Mouse (Mus musculus): ENCODE results near the gene Gpat2. TPM values are rescaled to one million over a fixed set of nuclear protein-coding genes. Genes with fewer than 3 reads are reported as not detected.

Gpat2 gene
- total RNA-seq (2015; ENCODE audit: low replicate concordance) (not detected in 2 replicates), total RNA-seq (2017; ENCODE audit: low replicate concordance) (not detected in 2 replicates)

DNA sequence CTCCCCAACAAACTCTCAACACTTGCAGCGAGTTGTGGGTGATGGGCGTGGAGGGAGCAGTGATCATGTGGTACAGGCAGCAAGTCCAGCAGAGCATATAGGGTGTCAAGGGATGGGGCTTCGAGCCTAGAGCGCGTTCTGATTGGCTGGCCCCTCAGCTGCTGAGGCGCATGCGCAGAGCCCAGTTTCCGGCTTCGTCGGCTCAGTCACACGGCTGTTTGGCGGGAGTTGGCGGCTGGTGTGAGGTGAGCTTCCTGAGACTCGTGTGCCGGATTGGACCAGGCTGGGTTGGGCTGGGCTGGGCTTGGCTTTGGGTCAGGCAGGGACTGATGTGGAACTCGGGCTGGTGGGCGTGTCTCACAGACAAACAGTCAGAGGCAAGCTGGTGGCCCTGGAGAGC, at the start of gene Gpat2:
TSS of gene Gpat2 (plus strand) at position 223 of the 400 bp plus-strand sequence.
- ATAC-seq (replicated peaks; ENCODE audit: low FRiP score, poor library complexity, severe bottlenecking), result no peak

DNA sequence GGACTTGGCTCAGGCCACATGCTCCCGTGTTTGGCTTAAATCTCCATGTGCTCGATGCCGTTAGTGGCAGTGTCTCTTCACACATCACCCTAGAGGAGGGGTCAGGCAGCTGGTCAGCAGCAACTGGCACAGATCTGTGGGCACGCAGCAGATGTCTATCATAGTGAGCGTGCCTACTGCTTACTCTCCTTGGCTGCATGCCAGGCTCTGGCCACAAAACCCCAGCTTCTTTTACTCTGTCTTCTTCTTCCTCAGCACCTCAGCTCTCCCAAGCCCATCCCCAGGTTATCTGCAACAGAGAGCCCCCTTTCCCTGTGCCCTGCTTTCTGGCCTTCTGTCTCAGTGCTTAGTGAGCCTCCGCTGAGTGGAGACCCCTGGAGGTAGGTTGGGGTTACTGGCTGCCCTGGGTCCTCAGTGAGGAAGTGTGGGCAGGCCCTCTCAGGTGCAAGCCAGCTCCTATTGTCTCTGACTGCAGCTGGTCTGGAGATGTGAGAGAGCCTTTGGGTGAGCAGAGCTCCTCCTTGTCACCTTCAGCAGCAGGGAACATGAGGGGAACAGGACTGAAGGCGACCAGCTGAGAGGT, 49.1 kb upstream of the Gpat2 start:
- ATAC-seq (replicated peaks; ENCODE audit: low FRiP score, poor library complexity, severe bottlenecking), result no peak

DNA sequence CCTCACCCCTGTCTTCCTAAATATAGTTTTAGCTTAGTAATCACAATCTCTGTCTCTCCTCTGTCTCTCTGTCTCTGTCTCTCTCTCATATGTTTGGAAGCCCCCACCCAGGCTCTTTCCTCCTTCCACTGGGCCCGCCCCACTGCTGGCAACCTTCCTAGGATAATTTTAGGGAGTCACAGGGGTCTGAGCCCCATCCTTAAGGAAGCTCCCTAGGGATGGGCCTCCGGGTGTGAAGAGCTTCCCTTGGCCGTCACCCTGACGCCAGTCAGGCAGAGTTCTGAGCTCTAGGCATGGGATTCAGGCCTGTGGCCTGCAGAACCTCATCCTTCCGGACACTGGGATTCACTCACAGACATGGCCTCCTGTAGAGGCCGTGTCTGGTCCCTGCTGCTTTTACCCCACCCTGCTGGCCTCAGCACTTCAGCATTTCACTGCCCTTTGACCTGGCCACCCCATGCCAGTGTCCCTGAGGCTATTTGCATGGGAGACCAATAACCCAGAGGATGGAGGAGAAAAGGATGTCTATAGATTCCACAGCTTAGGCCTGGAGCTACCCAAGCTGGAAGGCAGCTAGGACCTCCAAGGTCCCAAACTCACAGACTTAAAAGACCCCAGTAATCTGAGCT, 48.5 kb upstream of the Gpat2 start:
- ATAC-seq (replicated peaks; ENCODE audit: low FRiP score, poor library complexity, severe bottlenecking), result no peak

DNA sequence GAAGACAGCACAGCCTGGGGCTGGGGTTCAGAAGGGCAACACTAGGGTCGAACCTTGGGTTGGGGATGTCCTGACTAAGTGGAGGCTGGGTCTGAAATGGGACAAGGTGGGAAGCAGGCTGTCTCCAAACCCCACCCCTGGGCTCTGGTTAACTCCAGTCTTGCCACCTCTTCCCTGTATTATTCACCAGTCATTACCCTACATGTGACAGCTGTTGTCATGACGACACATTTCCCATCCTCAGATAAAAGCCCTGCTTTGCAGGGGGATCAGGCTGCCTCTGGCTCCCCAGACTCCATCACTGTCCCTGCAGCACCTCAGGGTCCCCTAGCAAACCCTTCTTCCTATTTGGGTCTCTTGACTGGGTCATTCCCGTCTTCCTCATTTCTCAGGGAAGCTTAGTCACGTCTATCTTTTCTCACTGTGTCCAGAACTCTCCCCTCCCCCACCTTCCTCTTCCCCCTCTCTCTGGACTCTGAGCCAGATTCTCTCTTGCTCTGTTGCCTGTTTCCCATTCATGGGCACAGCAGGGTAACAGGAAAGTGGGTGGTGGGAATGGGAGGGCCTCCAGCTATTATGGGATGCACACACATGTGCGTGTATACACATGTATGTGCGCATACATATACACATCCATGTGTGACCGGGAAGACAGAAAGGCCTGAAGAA, 46.9 kb upstream of the Gpat2 start:
- no peak for ATAC-seq (replicated peaks; ENCODE audit: low FRiP score, poor library complexity, severe bottlenecking)

DNA sequence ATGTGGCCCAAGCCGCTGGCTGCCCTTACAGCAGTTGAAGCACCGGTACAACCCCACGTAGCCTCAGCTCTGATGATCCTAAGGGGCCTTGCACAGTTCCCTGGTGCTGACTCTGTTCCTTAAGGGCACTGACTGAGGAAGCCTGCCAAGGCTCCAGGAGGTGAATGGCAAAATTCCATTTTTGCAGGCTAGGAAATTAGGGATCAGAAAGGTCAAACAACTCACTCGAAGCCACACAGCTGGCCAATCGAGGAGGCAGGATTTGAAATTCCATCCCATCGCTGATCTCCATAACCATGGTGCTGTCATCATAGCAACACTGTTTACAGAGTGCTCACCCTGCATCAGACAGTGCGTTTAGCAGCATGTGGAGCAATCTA, 46.4 kb upstream of the Gpat2 start:
- ATAC-seq (replicated peaks; ENCODE audit: low FRiP score, poor library complexity, severe bottlenecking), result no peak

DNA sequence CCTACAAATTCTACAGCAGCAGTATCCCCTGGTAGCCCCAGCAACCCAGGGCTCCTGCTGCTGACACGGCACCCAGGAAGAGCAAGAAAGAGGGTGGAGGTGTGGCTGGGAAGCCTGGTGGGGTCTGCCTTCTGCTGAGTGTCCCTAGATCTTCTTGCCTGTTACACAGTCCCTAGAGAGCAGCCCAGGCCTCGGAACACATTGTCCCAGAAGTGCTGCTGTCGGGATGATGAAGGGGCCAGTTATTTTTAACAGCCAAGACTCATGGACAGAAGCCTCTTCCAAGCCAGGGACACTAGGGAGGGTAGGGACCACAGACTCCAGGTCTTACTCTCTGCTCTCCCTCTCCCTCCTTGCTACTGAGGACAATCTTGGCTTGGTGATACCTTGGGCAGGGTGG, 45.7 kb upstream of the Gpat2 start:
- ATAC-seq (replicated peaks; ENCODE audit: low FRiP score, poor library complexity, severe bottlenecking), result no peak

DNA sequence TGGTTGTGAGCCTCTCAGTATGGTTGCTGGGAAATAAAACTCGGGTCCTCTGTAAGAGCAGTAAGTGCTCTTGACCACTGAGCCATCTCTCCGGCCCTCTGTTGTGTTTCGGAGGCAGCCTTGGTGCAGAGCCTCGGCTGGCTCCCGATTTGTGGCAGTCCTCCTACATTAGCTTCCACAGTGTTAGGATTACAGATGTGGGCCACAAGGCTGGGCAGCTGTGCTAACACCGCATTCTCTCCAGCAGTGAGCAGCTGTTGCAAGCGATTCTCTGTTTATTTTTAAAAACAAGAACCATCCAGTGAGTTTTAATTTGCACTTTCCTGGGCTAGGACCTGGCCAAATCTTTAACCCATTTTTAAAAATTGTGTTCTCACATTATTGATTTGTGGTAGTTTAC, 41.1 kb upstream of the Gpat2 start:
- no peak for ATAC-seq (replicated peaks; ENCODE audit: low FRiP score, poor library complexity, severe bottlenecking)

DNA sequence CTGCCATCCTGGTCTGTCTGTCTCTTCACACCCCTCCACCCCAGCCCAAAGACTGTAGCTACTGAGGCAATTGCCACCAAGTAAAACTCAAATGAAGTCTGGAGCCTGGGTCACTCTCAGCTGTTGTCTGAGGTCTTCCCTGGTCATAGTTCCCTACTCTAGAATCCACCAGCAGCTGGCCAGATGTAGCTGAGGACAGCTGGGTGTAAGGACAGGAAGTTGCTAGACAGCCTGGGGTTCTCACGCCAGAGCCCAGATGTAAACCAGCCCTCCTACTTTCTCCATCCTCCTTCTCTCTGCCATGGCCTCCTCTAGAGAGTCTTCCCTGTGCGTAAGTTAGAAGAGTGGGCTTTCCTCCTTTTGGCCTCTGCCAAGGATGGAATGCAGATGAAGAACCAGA, 37.5 kb upstream of the Gpat2 start:
- ATAC-seq (replicated peaks; ENCODE audit: low FRiP score, poor library complexity, severe bottlenecking), result no peak

DNA sequence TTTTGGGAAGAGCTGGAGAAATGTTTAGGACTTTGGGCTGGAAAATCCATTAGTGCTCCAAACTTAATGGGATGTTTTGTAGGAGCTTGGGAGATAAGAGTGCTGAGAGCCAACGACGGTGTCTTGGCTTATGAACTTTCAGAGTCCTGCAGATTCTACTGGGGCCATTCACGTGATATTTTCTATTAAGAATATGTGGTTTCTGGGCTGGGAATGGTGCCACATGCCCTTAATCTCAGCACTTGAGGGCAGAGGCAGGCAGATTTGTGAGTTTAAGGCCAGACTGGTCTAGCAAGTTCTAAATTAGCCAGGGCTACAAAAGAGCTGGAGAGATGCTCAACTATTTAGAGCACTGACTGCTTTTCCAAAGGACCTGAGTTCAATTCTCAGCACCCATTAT, 34.6 kb upstream of the Gpat2 start:
- no peak for ATAC-seq (replicated peaks; ENCODE audit: low FRiP score, poor library complexity, severe bottlenecking)

DNA sequence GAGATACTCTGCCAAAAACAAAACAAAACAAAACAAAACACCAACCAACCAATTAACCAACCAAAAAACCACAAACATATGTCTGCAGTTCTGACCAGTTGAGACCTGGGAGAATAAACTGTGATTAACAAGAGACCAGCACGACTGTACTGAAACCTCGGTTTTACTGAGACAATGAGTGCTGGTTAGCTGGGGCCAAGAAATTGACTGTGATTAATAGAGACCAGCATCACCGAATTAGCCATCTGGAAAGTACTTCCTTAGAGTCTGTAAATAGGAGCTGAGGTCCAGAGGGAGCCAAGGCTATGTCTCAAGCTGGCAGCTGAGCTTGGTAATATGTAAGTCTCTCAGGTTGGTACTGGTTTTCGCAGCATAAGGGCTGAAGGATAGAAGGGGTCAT, 34.2 kb upstream of the Gpat2 start:
- ATAC-seq (replicated peaks; ENCODE audit: low FRiP score, poor library complexity, severe bottlenecking), result no peak

DNA sequence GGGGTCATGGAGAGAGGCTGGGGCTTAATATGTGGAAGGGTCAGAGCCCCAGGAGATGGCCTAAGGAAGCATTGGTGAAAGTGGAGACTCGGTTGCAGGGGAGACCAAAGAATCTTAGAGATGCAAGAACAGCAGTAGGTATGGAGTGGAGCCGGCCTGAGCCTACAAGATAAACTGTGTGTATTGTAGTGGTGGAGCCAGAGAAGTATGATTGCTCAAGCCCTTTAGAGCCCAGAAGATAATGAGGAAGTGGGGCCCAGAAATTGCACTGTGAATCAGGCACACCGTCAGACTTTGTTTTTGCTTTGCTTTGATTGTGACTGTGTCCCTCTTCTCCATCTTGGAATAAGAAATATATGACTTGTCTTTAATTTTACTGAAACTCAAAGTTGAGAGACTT, 33.7 kb upstream of the Gpat2 start:
- no peak for ATAC-seq (replicated peaks; ENCODE audit: low FRiP score, poor library complexity, severe bottlenecking)

DNA sequence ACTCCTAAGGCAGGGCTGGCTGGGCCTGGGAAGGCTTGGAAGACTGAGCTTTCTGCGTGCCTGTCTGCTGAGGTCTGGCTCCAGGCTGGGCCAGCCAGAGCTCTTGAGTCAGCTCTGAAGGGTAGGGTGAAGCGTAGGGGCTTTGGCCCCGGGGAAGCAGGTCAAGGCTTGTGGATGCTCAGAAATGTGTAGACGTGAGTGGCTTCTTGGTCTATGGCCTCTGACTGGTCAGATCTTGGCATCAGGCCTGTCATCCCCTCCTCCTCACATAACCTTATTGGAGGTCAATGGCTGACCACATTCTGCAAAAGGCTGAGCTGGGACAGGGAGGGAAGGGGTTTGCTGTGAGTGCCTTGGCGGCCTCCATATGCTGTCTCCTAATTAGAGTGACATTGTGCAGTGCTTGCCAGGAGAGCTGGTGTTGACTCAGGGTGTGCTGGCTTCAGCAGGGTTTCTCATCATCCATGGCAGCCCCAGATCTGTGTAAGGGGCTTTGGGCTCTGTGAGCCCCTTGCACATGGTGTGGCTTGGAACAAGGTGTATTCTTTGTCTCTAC, 30.3 kb upstream of the Gpat2 start:
- ATAC-seq (replicated peaks; ENCODE audit: low FRiP score, poor library complexity, severe bottlenecking), result no peak

DNA sequence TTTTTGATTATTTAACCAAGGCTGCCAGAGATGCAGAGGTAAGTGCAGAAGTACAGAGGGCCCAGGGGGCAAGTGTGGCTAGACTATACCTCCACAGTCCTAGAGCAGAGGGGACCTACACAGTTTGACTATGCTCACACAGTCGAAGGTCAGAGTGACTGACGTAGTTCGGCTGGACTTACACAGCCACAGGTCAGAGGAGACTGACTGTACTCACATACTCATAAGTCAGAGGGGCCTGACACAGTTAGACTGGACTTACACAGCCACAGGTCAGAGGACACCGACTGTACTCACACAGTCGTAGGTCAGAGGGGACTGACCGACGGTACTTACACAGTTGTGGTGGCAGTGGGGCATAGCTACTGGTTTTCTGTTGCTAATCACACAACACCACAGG, 26.3 kb upstream of the Gpat2 start:
- ATAC-seq (replicated peaks; ENCODE audit: low FRiP score, poor library complexity, severe bottlenecking), result no peak

DNA sequence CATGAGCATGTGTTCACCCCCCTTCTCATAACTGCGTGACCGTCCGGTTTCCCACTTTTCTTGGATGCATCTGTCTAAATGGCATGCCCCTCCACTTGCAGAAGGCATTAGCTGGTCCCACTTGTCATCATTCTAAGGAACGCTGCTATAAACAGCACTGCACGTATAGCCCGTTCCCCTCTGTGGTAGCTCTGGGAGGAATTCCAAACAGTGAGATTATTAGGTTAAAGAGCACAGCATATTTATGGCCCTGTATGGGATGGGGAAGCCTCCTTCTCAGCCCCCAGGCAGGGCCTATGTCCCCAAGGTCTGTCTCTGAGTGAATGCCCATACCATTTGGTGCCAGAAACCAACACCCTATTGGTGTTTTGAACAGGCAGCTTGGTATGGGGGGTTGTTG, 13.9 kb upstream of the Gpat2 start:
- no peak for ATAC-seq (replicated peaks; ENCODE audit: low FRiP score, poor library complexity, severe bottlenecking)

DNA sequence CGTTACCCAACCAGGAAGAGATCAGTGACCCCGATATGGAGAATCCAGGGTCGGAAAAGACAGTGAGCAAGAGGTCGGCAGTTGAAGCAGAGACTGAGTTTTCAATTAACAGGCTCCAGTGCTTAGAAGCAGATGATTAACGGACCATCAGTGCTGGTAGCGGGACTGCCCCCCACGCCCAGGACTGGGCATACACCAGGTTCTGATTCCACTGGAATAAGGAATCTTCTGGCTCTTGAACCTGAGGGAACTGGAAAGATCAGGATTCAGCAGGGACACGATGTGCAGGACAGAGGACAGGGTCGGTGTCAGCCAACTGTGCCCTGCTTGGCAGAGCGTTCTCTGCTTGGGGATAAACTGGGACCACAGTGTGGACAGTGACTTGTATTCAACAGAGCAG, 9.2 kb upstream of the Gpat2 start:
- no peak for ATAC-seq (replicated peaks; ENCODE audit: low FRiP score, poor library complexity, severe bottlenecking)

DNA sequence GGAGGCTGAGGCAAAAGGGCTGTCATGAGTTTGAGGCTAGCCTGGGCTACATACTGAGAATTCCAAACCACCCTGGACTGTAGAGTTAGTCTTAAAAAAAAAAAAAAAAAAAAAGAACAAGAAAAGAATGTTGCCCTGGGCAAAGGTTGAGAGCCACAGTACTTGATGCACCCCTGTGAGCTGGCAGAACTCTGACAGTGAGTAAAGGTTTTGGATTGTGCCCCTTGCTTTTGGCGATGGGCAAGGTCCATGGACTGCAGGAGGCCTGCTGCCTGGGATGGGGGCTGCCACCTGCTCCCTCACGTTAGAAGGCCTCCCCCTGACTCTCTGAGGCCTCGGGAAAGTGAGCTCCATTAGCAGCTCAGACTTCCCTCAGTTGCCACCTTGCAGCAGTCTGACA, 8.3 kb upstream of the Gpat2 start:
- no peak for ATAC-seq (replicated peaks; ENCODE audit: low FRiP score, poor library complexity, severe bottlenecking)

DNA sequence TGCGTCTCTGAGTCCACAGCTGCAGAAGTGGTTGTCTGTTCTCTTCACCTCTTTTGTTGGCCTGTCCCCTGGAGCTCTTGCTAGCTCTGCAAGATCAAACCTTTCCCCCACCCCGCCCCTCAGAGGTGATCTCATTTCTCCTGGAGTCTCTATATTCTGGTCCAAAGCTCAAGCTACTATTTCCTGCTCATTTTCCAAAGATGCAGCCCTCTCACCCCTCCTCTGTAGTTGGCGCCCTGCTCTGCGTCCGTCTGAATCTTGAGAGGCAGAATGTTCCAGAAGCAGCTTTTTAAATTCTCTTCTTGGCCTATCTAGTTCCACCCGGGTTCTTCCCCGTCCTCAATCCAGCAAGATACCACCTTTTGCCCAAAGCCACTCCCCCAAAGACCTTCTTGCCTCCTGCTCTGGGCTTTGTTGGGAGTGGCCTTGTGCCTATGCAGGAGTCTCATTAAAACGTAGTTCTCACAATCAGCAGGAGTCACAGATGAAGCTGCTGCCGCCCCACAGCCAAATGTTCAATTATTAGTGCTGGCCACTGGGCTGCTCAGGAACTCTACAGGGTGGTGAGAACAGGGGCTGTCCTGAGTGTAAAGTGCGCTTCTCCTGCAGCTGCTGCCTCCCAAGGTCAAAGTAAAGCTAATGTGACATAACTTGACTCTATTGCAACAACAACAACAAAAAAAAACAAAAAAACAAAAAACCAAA, 6.6 kb upstream of the Gpat2 start:
- no peak for ATAC-seq (replicated peaks; ENCODE audit: low FRiP score, poor library complexity, severe bottlenecking)

DNA sequence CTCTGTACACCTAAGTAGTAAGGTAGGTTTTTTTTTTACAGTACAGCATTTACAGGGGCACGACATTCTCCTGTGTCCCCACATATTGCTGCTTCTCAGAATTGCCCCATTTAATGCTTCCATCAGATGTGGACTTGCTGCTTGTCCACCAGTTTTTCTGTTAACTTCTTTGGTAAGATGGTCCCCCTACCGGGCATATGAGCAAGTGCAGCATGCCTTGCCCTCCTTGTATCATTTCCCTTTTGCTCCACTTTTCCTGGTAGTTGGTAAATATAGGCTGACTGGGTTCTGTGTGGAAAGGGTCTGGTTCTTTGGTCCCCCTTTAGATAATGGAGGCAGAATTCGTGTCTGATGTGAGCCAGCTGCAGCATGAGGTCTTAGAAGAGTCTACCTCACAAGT, 5.2 kb downstream of the Gpat2 start:
- ATAC-seq (replicated peaks; ENCODE audit: low FRiP score, poor library complexity, severe bottlenecking), result no peak; the same call in 1 of the 2 replicates

DNA sequence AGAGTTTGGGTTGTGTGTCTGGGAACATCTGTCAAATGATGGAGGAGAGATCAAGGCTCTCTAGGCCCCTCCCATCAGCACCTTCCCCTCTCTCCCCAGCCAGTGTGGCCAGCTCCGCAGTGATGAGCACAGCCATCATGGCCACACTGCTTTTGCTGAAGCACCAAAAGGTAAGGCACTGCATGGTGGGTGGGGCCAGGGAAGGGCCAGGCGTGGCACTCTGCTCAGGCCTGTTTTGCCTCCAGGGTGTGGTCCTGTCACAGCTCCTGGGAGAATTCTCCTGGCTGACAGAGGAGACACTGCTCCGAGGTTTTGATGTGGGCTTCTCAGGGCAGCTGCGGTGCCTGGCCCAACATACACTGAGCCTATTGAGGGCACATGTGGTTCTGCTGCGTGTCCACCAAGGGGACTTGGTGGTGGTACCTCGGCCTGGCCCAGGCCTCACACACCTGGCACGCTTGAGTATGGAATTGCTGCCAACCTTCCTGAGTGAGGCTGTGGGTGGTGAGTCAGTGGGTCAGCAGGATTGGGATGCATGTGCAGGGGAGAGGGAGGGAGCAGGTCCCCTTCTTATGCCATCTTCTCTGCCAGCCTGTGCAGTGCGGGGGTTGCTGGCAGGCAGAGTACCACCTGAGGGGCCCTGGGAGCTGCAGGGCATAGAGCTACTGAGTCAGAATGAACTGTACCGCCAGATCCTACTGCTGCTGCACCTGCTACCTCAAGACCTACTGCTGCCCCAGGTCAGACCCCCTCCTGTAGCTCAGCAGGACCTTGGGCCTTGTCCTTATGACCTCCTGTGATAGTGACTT, 8.7 kb downstream of the Gpat2 start:
- no peak for ATAC-seq (replicated peaks; ENCODE audit: low FRiP score, poor library complexity, severe bottlenecking)

DNA sequence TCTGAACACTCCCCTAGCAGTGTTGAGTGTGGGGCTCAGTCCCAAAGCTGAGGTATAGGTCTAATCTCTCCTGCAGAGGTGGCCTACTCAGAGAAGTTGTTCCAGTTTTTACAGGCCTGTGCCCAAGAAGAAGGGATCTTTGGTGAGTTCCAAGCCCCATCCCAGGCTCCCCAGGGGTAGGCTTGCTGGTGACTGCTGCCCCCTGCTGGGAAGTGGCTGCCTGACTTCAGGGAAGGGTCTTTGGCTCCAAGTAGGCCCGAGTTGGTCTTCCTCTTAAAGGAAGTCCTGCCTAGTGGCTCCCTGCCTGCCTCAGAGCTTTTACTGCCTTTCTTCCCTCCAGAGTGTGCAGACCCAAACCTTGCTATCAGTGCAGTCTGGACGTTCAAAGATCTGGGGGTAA, 10.1 kb downstream of the Gpat2 start:
- ATAC-seq (replicated peaks; ENCODE audit: low FRiP score, poor library complexity, severe bottlenecking), result no peak
